ENCODE assay signal across 7 mouse cellular contexts in the genomic region with DNA sequence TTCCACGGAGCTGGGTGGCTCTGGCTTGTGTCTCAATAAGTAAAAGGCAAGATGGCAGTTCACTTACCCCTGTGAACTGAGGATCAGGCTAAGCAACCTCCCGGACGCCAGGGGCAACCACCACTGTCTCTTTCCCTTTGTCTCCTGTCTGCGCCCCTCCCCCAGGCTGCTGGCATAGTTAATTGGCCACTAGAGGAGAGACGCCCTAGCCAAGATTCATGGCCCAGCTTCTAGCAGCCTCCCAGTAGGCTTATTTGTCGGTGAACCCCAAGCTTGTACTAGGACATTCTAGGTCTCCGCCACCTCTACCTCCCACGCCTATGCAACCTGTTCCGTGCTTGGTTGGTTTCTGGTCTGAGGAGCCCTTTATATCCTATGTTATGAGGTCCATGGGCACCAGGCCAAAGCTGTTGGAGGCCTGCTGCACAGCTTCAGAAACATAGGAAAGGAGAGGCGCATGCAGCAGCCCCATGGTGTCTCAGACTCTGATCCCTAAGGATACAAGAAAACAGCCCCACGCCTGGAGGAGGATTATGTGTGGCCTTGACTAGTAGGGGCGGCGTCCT. TPM values are rescaled to one million over a fixed set of nuclear protein-coding genes. Genes with fewer than 3 reads are reported as not detected.
DNase-seq lines count a peak whose midpoint lies in the region; ATAC-seq and TF ChIP-seq lines count a peak whose summit lies in the region.

No protein-coding gene starts in this region.

- no peaks in the 10 kb centered on the region for H3K27me3 ChIP-seq in embryonic facial prominence, embryonic 10.5 days (replicated peaks; ENCODE audit: low read depth, poor library complexity, severe bottlenecking)
- H3K27me3 ChIP-seq in hindbrain, embryonic 14.5 days (ENCODE audit: control insufficient read depth, insufficient read depth, low read length), result no peaks in the 10 kb centered on the region
- no peaks in the 10 kb centered on the region for H3K27me3 ChIP-seq in liver, postnatal 0 days (ENCODE audit: insufficient read depth, low read length)
- no peaks in the 10 kb centered on the region for H3K27me3 ChIP-seq in small intestine, adult 2 months (ENCODE audit: control insufficient read depth, insufficient read depth, low read length)

- TF ChIP-seq POLR2A in lung, adult 2 months (IDR thresholded peaks at IDR 0.05; ENCODE audit: borderline replicate concordance, extremely low read depth, low read depth, low read length), result no peak
- TF ChIP-seq POLR2A in small intestine, adult 2 months (IDR thresholded peaks at IDR 0.05; ENCODE audit: low read depth, low read length), result no peak

- peak overlapping the region; percentile 54 for H3K9ac ChIP-seq in hindbrain, embryonic 14.5 days
- H3K9ac ChIP-seq in liver, postnatal 0 days (replicated peaks), result 0 out of 2 replicates have a peak overlapping the region, but pooled peaks have one; percentile 91

- H3K4me3 ChIP-seq in lung, adult 2 months (replicated peaks; ENCODE audit: extremely low read depth, low read depth, low read length), result peak overlapping the region; percentile 59
- H3K4me3 ChIP-seq in embryonic facial prominence, embryonic 10.5 days, result peak overlapping the region; percentile 94
- H3K4me3 ChIP-seq in hindbrain, embryonic 14.5 days (replicated peaks; ENCODE audit: low read length), result peak overlapping the region; percentile 29
- H3K4me3 ChIP-seq in liver, postnatal 0 days (ENCODE audit: low read depth, low read length), result peak overlapping the region; percentile 90
- peak overlapping the region; percentile 70 for H3K4me3 ChIP-seq in small intestine, adult 2 months (ENCODE audit: low read depth, low read length)

- peaks cover 11% of the 10 kb centered on the region for H3K4me1 ChIP-seq in lung, adult 2 months (ENCODE audit: control insufficient read depth, insufficient read depth, low read length)
- H3K4me1 ChIP-seq in embryonic facial prominence, embryonic 10.5 days, result peaks cover 29% of the 10 kb centered on the region
- H3K4me1 ChIP-seq in hindbrain, embryonic 14.5 days (replicated peaks; ENCODE audit: control insufficient read depth, insufficient read depth, low read length), result peaks cover 22% of the 10 kb centered on the region
- peaks cover 17% of the 10 kb centered on the region for H3K4me1 ChIP-seq in liver, postnatal 0 days (ENCODE audit: insufficient read depth)
- peaks cover 16% of the 10 kb centered on the region for H3K4me1 ChIP-seq in small intestine, adult 2 months (ENCODE audit: control insufficient read depth, insufficient read depth, insufficient read length, low read length)

- TF ChIP-seq CTCF in lung, adult 2 months (IDR thresholded peaks at IDR 0.05; ENCODE audit: insufficient read depth, low read length), result no peak
- no peak for TF ChIP-seq CTCF in liver, postnatal 0 days (IDR thresholded peaks at IDR 0.05; ENCODE audit: low read depth)
- TF ChIP-seq CTCF in small intestine, adult 2 months (IDR thresholded peaks at IDR 0.05; ENCODE audit: extremely low read depth, insufficient read length, insufficient replicate concordance, low read depth, low read length), result no peak

- peak overlapping the region; percentile 59 for H3K4me2 ChIP-seq in hindbrain, embryonic 14.5 days (replicated peaks)
- peak overlapping the region; percentile 94 for H3K4me2 ChIP-seq in liver, postnatal 0 days (ENCODE audit: low read depth, low read length)

- ATAC-seq in hindbrain, embryonic 14.5 days (ENCODE audit: low FRiP score), result peak; percentile 1
- ATAC-seq in liver, postnatal 0 days, result no peak

- no peaks in the 10 kb centered on the region for H3K9me3 ChIP-seq in embryonic facial prominence, embryonic 10.5 days
- no peaks in the 10 kb centered on the region for H3K9me3 ChIP-seq in hindbrain, embryonic 14.5 days (ENCODE audit: control insufficient read depth, low read length)
- H3K9me3 ChIP-seq in liver, postnatal 0 days (ENCODE audit: low read length), result no peaks in the 10 kb centered on the region

- 51% methylated on average over 13 of the region's 13 CpGs for WGBS in lung, adult 2 months
- 48% methylated on average over 13 of the region's 13 CpGs for whole genome bisulfite sequencing in embryonic facial prominence, embryonic 10.5 days
- 40% methylated on average over 13 of the region's 13 CpGs for WGBS in hindbrain, embryonic 14.5 days
- 60% methylated on average over 13 of the region's 13 CpGs for WGBS in liver, postnatal 0 days (ENCODE audit: insufficient replicate concordance)
- WGBS in small intestine, adult 2 months, result 56% methylated on average over 13 of the region's 13 CpGs

- DNase-seq in lung, adult 2 months, result no peak
- no peak for DNase-seq in lung, postnatal 25 days (ENCODE audit: low spot score)
- DNase-seq in adipocyte (ENCODE audit: low spot score), result peak; percentile 57
- peak; percentile 49 for DNase-seq in embryonic facial prominence, embryonic 10.5 days (ENCODE audit: low spot score)
- DNase-seq in hindbrain, embryonic 14.5 days (ENCODE audit: low spot score), result peak; percentile 42
- no peak for DNase-seq in liver, postnatal 0 days

- peak overlapping the region; percentile 90 for H3K27ac ChIP-seq in embryonic facial prominence, embryonic 10.5 days (replicated peaks)
- H3K27ac ChIP-seq in hindbrain, embryonic 14.5 days, result peak overlapping the region; percentile 95
- peak overlapping the region; percentile 86 for H3K27ac ChIP-seq in liver, postnatal 0 days (ENCODE audit: low read depth)
- peak overlapping the region; percentile 38 for H3K27ac ChIP-seq in small intestine, adult 2 months (ENCODE audit: insufficient read depth, low read depth, low read length)

- TF ChIP-seq EP300 in liver, postnatal 0 days (IDR thresholded peaks at IDR 0.05; ENCODE audit: low read depth), result no peak

- H3K36me3 ChIP-seq in embryonic facial prominence, embryonic 10.5 days (replicated peaks), result peaks cover 66% of the 10 kb centered on the region
- peaks cover 50% of the 10 kb centered on the region for H3K36me3 ChIP-seq in hindbrain, embryonic 14.5 days (replicated peaks; ENCODE audit: control insufficient read depth, insufficient read depth)
- peaks cover 44% of the 10 kb centered on the region for H3K36me3 ChIP-seq in liver, postnatal 0 days (replicated peaks; ENCODE audit: insufficient read depth, low read length)
- peaks cover 30% of the 10 kb centered on the region for H3K36me3 ChIP-seq in small intestine, adult 2 months (ENCODE audit: control insufficient read depth, insufficient read depth, low read length)

RNA-seq across cellular contexts. Expression of a gene that starts 0.7 kb away (rescaled TPM):
- polyA plus RNA-seq in lung, adult 2 months (2012; rRNA removed), result 83.1 and 85.1 TPM in 2 replicates
- 130 and 132 TPM in 2 replicates for polyA plus RNA-seq in embryonic facial prominence, embryonic 10.5 days (2016; fragmentation: Nextera tagmentation; extraction: Ambion mirVana)
- 56.8 and 62.8 TPM in 2 replicates for polyA plus RNA-seq in hindbrain, embryonic 14.5 days (2014; fragmentation: Nextera tagmentation; extraction: Ambion mirVana)
- polyA plus RNA-seq in liver, postnatal 0 days (2015; fragmentation: Nextera tagmentation; extraction: Ambion mirVana), result 24.1 and 25.2 TPM in 2 replicates
- polyA plus RNA-seq in small intestine, adult 2 months (2012; rRNA removed), result 46.9 and 60.0 TPM in 2 replicates

RNA-seq across cellular contexts. Expression of a gene that starts 15.9 kb away (rescaled TPM):
- polyA plus RNA-seq in lung, adult 2 months (2012; rRNA removed), result 575 and 614 TPM in 2 replicates
- 251 and 255 TPM in 2 replicates for polyA plus RNA-seq in embryonic facial prominence, embryonic 10.5 days (2016; fragmentation: Nextera tagmentation; extraction: Ambion mirVana)
- polyA plus RNA-seq in hindbrain, embryonic 14.5 days (2014; fragmentation: Nextera tagmentation; extraction: Ambion mirVana), result 455 and 483 TPM in 2 replicates
- polyA plus RNA-seq in liver, postnatal 0 days (2015; fragmentation: Nextera tagmentation; extraction: Ambion mirVana), result 213 and 231 TPM in 2 replicates
- 206 and 227 TPM in 2 replicates for polyA plus RNA-seq in small intestine, adult 2 months (2012; rRNA removed)

RNA-seq across cellular contexts. Expression of a gene that starts 26.0 kb away (rescaled TPM):
- 0.42 and 0.62 TPM in 2 replicates for polyA plus RNA-seq in lung, adult 2 months (2012; rRNA removed)
- 0.60 and 0.77 TPM in 2 replicates for polyA plus RNA-seq in embryonic facial prominence, embryonic 10.5 days (2016; fragmentation: Nextera tagmentation; extraction: Ambion mirVana)
- 1.9 and 2.3 TPM in 2 replicates for polyA plus RNA-seq in hindbrain, embryonic 14.5 days (2014; fragmentation: Nextera tagmentation; extraction: Ambion mirVana)
- polyA plus RNA-seq in liver, postnatal 0 days (2015; fragmentation: Nextera tagmentation; extraction: Ambion mirVana), result 0.13 and 0.42 TPM in 2 replicates
- 11.9 and 13.1 TPM in 2 replicates for polyA plus RNA-seq in small intestine, adult 2 months (2012; rRNA removed)

RNA-seq across cellular contexts. Expression of a gene that starts 37.8 kb away (rescaled TPM):
- polyA plus RNA-seq in lung, adult 2 months (2012; rRNA removed), result 26.7 and 28.2 TPM in 2 replicates
- polyA plus RNA-seq in embryonic facial prominence, embryonic 10.5 days (2016; fragmentation: Nextera tagmentation; extraction: Ambion mirVana), result 1.0 and 1.5 TPM in 2 replicates
- polyA plus RNA-seq in hindbrain, embryonic 14.5 days (2014; fragmentation: Nextera tagmentation; extraction: Ambion mirVana), result 0.94 and 1.3 TPM in 2 replicates
- 0.37 and 0.63 TPM in 2 replicates for polyA plus RNA-seq in liver, postnatal 0 days (2015; fragmentation: Nextera tagmentation; extraction: Ambion mirVana)
- 24.0 and 41.8 TPM in 2 replicates for polyA plus RNA-seq in small intestine, adult 2 months (2012; rRNA removed)

Comparison
In these comparisons a context has a peak if more than half of its experiments do, and no peak if none do; other contexts are left out.
1. DNase-seq: peak in adipocyte (single experiment), embryonic facial prominence, embryonic 10.5 days (single experiment) and hindbrain, embryonic 14.5 days (single experiment); none in lung, adult 2 months (single experiment), lung, postnatal 25 days (single experiment) and liver, postnatal 0 days (single experiment).
2. H3K4me3 ChIP-seq: peak in every context shown above with its lines; median percentile 94 in embryonic facial prominence, embryonic 10.5 days; 90 in liver, postnatal 0 days; 70 in small intestine, adult 2 months; 59 in lung, adult 2 months; 29 in hindbrain, embryonic 14.5 days.
3. H3K27ac ChIP-seq: peak in every context shown above with its lines; median percentile 95 in hindbrain, embryonic 14.5 days; 90 in embryonic facial prominence, embryonic 10.5 days; 86 in liver, postnatal 0 days; 38 in small intestine, adult 2 months.